Mouse (Mus musculus): ENCODE results near the gene Ucp3. TPM values are rescaled to one million over a fixed set of nuclear protein-coding genes. Genes with fewer than 3 reads are reported as not detected.

Ucp3 gene
- total and polyA plus RNA-seq, 2 experiments: not detected

- Histone ChIP-seq H3K79me2 (ENCODE audit: control insufficient read depth, insufficient read depth, low read length) (no peaks in the 10 kb centered on the region), H3K27ac (replicated peaks; ENCODE audit: insufficient read depth, low read depth, low read length) (peak overlapping the region; percentile 32), H3K27me3 (ENCODE audit: control insufficient read depth, insufficient read depth, low read length) (no peaks in the 10 kb centered on the region), H3K4me1 (ENCODE audit: control insufficient read depth, insufficient read depth, low read length) (peaks cover 26% of the 10 kb centered on the region), H3K9ac (ENCODE audit: low read depth, low read length) (no peak overlapping the region), H3K36me3 (ENCODE audit: control insufficient read depth, insufficient read depth, low read length) (no peaks in the 10 kb centered on the region; the same call in 1 of the 2 replicates), H3K4me3 (ENCODE audit: insufficient read depth, low read depth, low read length) (no peak overlapping the region)
- TF ChIP-seq POLR2A (IDR thresholded peaks at IDR 0.05; ENCODE audit: extremely low read depth, insufficient read depth, low read length) (no peak), CTCF (IDR thresholded peaks at IDR 0.05; ENCODE audit: low read depth, low read length) (no peak)
- 20% methylated on average over 6 of the region's 6 CpGs for WGBS
- peak; percentile 74 for DNase-seq (ENCODE audit: extremely low read depth, low read depth, low spot score)
Measured at GRCm38 (mm10) chr7:100461621-100462151, 11.1 kb upstream of the Ucp3 start.

GRCm38 (mm10) chr7:100463194-100463593 lies 9.6 kb upstream of the Ucp3 start:
- H3K79me2 ChIP-seq (ENCODE audit: control insufficient read depth, insufficient read depth, low read length): no peaks in the 10 kb centered on the region
- 50% methylated on average over 9 of the region's 9 CpGs for WGBS
- H3K9ac ChIP-seq (ENCODE audit: low read depth, low read length): no peak overlapping the region
- H3K27me3 ChIP-seq (ENCODE audit: control insufficient read depth, insufficient read depth, low read length): no peaks in the 10 kb centered on the region
- H3K4me1 ChIP-seq (ENCODE audit: control insufficient read depth, insufficient read depth, low read length): peaks cover 26% of the 10 kb centered on the region
- no peak overlapping the region for H3K27ac ChIP-seq (replicated peaks; ENCODE audit: insufficient read depth, low read depth, low read length)
- H3K36me3 ChIP-seq (ENCODE audit: control insufficient read depth, insufficient read depth, low read length): no peaks in the 10 kb centered on the region; the same call in 1 of the 2 replicates
- peak; percentile 58 for DNase-seq (ENCODE audit: extremely low read depth, low read depth, low spot score)
- H3K4me3 ChIP-seq (ENCODE audit: insufficient read depth, low read depth, low read length): no peak overlapping the region
- no peak for TF ChIP-seq CTCF (IDR thresholded peaks at IDR 0.05; ENCODE audit: low read depth, low read length)
- no peak for TF ChIP-seq POLR2A (IDR thresholded peaks at IDR 0.05; ENCODE audit: extremely low read depth, insufficient read depth, low read length)

GRCm38 (mm10) chr7:100463757-100464156 lies 9.0 kb upstream of the Ucp3 start:
- no peak overlapping the region for H3K9ac ChIP-seq (ENCODE audit: low read depth, low read length)
- no peak overlapping the region for H3K27ac ChIP-seq (replicated peaks; ENCODE audit: insufficient read depth, low read depth, low read length)
- WGBS: 64% methylated on average over 10 of the region's 10 CpGs
- TF ChIP-seq POLR2A (IDR thresholded peaks at IDR 0.05; ENCODE audit: extremely low read depth, insufficient read depth, low read length) (no peak), CTCF (IDR thresholded peaks at IDR 0.05; ENCODE audit: low read depth, low read length) (no peak)
- no peak overlapping the region for H3K4me3 ChIP-seq (ENCODE audit: insufficient read depth, low read depth, low read length)
- peak; percentile 21 for DNase-seq (ENCODE audit: extremely low read depth, low read depth, low spot score)
- H3K36me3 ChIP-seq (ENCODE audit: control insufficient read depth, insufficient read depth, low read length): no peaks in the 10 kb centered on the region; the same call in 1 of the 2 replicates
- H3K79me2 ChIP-seq (ENCODE audit: control insufficient read depth, insufficient read depth, low read length): no peaks in the 10 kb centered on the region
- H3K27me3 ChIP-seq (ENCODE audit: control insufficient read depth, insufficient read depth, low read length): no peaks in the 10 kb centered on the region
- H3K4me1 ChIP-seq (ENCODE audit: control insufficient read depth, insufficient read depth, low read length): peaks cover 26% of the 10 kb centered on the region

- 86% methylated on average over 7 of the region's 7 CpGs for WGBS
- no peaks in the 10 kb centered on the region; the same call in 1 of the 2 replicates for H3K36me3 ChIP-seq (ENCODE audit: control insufficient read depth, insufficient read depth, low read length)
Measured at GRCm38 (mm10) chr7:100464248-100464647, 8.5 kb upstream of the Ucp3 start.

GRCm38 (mm10) chr7:100465248-100465647 lies 7.5 kb upstream of the Ucp3 start:
- H3K4me1 ChIP-seq (ENCODE audit: control insufficient read depth, insufficient read depth, low read length): peaks cover 26% of the 10 kb centered on the region
- peak overlapping the region; percentile 97 for H3K27ac ChIP-seq (replicated peaks; ENCODE audit: insufficient read depth, low read depth, low read length)
- WGBS: 18% methylated on average over 4 of the region's 4 CpGs
- no peaks in the 10 kb centered on the region for H3K27me3 ChIP-seq (ENCODE audit: control insufficient read depth, insufficient read depth, low read length)
- H3K79me2 ChIP-seq (ENCODE audit: control insufficient read depth, insufficient read depth, low read length): no peaks in the 10 kb centered on the region
- peak overlapping the region; percentile 55 for H3K9ac ChIP-seq (ENCODE audit: low read depth, low read length)
- DNase-seq (ENCODE audit: extremely low read depth, low read depth, low spot score): peak; percentile 95
- H3K4me3 ChIP-seq (ENCODE audit: insufficient read depth, low read depth, low read length): no peak overlapping the region
- H3K36me3 ChIP-seq (ENCODE audit: control insufficient read depth, insufficient read depth, low read length): no peaks in the 10 kb centered on the region
- TF ChIP-seq CTCF (IDR thresholded peaks at IDR 0.05; ENCODE audit: low read depth, low read length): no peak
- no peak for TF ChIP-seq POLR2A (IDR thresholded peaks at IDR 0.05; ENCODE audit: extremely low read depth, insufficient read depth, low read length)

More at GRCm38 (mm10) chr7:100464248-100464647, 8.5 kb upstream of the Ucp3 start:
- H3K79me2 ChIP-seq (ENCODE audit: control insufficient read depth, insufficient read depth, low read length): no peaks in the 10 kb centered on the region
- TF ChIP-seq POLR2A (IDR thresholded peaks at IDR 0.05; ENCODE audit: extremely low read depth, insufficient read depth, low read length) (no peak), CTCF (IDR thresholded peaks at IDR 0.05; ENCODE audit: low read depth, low read length) (no peak)
- DNase-seq (ENCODE audit: extremely low read depth, low read depth, low spot score): no peak
- no peaks in the 10 kb centered on the region for H3K27me3 ChIP-seq (ENCODE audit: control insufficient read depth, insufficient read depth, low read length)
- no peak overlapping the region for H3K4me3 ChIP-seq (ENCODE audit: insufficient read depth, low read depth, low read length)
- no peak overlapping the region for H3K9ac ChIP-seq (ENCODE audit: low read depth, low read length)
- H3K27ac ChIP-seq (replicated peaks; ENCODE audit: insufficient read depth, low read depth, low read length): no peak overlapping the region
- H3K4me1 ChIP-seq (ENCODE audit: control insufficient read depth, insufficient read depth, low read length): peaks cover 26% of the 10 kb centered on the region

DNA sequence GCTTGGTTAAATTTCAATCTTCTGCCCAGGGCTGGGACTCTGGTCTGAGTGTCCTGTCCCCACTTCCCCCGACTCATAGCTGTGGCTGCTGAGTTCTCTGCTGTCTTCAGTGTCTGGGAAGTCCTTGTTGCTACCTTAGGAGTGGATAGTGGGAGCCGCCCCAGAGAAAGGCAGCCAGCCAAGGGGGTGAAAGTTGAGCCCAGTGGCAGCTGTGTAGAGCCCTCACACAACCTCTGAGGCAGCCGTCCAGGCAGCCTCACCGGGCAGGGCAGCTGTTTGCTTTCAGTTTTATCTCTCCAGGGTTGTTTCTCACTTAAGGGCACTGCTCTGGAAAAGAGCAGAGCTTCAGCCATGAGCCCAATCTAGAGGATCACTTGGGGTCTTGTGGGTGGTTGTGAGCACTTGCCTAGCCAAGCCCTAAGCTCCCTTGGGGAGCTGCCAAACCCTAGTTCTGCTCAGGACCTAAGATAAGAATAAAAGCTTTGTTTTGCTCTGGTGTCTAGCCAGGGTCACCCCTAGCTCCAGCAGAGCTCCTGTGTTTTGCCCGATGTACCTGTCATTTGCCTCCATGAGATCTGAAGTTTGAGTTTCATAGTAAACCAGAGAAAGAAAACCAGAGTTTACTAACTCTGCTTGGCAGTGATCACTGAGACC lies 7.0 kb upstream of the Ucp3 start:
- TF ChIP-seq POLR2A (IDR thresholded peaks at IDR 0.05; ENCODE audit: extremely low read depth, insufficient read depth, low read length): no peak
- TF ChIP-seq CTCF (IDR thresholded peaks at IDR 0.05; ENCODE audit: low read depth, low read length): no peak
- Histone ChIP-seq H3K4me1 (ENCODE audit: control insufficient read depth, insufficient read depth, low read length) (peaks cover 26% of the 10 kb centered on the region), H3K27me3 (ENCODE audit: control insufficient read depth, insufficient read depth, low read length) (no peaks in the 10 kb centered on the region), H3K4me3 (ENCODE audit: insufficient read depth, low read depth, low read length) (no peak overlapping the region), H3K36me3 (ENCODE audit: control insufficient read depth, insufficient read depth, low read length) (no peaks in the 10 kb centered on the region), H3K27ac (replicated peaks; ENCODE audit: insufficient read depth, low read depth, low read length) (peak overlapping the region; percentile 97), H3K9ac (ENCODE audit: low read depth, low read length) (peak overlapping the region; percentile 55), H3K79me2 (ENCODE audit: control insufficient read depth, insufficient read depth, low read length) (no peaks in the 10 kb centered on the region)
- peak; percentile 86 for DNase-seq (ENCODE audit: extremely low read depth, low read depth, low spot score)
- WGBS: 4% methylated on average over 5 of the region's 5 CpGs
